Mouse (Mus musculus) right cerebral cortex, postnatal 25 days (tissue): Measurements from ENCODE around the gene Klhdc3.
A peak's percentile ranks its signal among the peaks of the same experiment; 100 is the strongest.

Experiments
- DNase-seq: peaks from one replicate; pipeline ENCODE4 v3.0.0; 2022

Gene Klhdc3

DNA sequence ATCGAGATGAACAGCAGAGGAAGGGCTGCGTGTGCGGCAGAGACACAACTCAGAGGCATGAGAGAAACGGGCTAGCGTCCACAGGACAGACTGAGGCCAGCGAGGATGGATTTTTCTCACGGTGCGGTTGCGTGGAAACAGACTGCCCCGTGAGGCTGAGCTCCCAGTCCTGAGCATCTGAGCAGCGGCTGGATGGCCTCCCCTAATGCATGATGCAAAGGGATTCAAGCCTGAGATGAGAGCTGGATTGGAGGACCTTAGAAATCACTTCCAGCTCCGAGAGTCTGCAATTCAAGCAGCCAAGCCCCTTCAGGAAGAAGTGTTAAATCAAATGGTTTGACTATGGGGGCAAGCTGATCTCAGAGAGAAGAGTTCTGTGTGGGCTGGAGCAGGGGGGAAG lies 20.8 kb upstream of the Klhdc3 start:
- no peak for DNase-seq

DNA sequence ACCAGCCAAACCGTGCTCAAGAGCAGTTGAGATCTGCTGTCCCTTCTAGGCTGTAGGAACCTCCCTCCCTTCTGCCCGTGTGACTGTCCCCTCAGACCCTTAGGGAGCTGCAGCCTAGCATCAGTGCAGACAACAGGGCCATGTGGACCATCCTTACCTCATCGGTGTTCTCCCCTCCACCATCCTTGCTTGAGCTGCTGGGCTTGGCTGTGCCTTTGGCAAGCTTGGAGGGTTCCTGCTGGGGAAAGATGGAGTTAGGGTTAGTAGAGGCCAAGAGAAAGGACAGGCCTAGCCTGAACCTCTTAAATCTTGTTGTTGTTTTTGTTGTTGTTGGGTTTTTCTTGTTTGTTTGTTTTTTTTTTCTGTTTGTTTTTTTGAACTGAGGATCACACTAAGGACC lies 19.2 kb upstream of the Klhdc3 start:
- DNase-seq, result no peak

DNA sequence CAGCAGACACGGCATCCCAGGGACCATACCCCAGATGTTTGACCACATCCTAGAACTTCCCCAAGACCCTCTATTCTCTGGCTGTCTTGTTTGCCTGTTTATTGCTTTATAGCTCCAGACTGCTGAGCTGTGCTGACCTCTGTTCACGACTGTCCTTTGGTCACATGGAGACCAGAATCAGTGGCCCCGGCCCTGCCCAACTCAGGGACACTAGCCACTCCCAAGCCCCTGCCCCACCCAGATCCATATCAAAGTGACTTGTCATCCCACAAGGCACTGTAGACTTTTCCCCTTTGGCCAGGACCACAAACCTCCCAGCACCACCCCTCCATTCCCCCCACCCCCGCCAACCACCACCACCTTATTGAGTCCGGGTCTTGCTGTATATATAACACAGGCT lies 18.5 kb upstream of the Klhdc3 start:
- no peak for DNase-seq

DNA sequence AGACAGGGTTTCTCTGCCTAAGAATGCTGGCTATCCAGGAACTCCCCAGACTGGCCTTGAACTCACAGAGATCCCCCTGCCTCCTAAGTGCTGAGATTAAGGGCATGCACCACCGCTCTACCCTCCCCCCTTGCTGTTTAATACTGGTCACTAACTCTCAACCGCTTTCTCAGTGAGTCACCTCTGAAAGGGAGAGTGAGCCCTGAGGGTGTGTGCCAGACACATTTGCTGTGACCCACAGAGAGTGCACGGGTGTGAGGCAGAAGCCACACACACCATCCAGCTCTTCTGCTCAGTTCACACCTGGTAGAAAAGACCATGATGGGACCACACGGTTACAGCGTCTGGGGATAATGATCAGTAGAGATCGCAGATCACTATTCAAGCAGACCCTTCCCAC lies 17.8 kb upstream of the Klhdc3 start:
- DNase-seq, result no peak

DNA sequence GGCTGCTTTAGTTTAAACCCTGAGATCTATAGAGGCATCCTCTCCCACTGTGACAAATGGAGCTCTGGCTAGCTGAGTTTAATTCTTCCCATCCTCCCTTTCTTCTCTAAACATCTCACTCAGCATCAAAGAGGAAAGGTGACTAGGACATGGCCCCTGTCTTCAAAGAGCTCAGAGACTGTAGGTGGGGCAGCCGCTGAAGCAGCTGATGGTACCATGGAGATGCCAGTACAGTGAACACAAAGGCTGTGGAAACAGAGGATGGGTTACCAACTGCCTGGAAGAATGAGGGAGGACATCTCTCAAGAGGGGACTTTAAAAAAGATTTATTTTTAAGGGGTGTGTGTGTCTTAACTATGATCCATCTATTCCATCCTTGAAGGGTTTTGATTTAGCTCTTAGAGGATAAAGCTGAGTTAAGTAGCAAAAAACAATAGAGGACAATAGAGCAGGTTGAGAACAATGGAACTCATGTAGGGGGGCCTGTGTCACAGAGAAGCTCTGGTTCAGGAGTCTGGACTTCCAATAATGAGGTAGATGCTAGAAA lies 13.9 kb upstream of the Klhdc3 start:
- no peak for DNase-seq

DNA sequence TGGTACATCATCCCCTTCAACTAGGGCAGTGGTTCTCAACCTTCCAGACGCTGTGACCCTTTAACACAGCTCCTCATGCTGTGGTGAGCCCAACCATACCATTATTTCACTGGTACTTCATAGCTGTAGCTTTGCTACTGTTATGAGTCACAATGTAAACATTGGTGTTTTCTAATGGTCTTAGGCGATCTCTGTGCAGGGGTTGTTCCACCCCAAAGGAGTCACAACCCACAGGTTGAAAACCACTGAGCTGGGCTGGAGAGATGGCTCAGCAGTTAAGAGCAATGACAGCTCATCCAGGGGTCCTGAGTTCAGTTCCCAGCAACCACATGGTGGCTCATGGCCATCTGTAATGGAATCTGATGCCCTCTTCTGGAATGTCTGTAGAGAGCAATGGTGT lies 10.7 kb upstream of the Klhdc3 start:
- DNase-seq, result no peak

DNA sequence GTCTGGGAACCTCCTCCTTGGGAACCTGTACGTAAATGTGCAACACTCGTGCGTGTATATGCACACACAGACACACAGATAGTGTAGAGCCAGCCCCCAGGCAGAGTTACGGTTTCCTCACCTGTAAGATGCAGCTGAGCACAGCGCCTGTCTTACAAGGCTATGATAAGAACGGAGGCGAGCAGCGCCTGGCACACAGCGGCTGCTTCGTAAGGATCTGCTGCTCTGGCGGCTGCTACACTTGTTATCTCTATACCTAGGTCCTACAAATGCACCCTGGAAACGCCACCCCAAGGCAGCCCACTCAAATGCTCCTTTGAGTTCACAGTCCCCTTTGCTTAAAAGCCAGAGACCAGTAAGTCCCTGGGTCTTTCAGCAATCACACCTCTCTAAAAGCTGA lies 10.0 kb upstream of the Klhdc3 start:
- no peak for DNase-seq

DNA sequence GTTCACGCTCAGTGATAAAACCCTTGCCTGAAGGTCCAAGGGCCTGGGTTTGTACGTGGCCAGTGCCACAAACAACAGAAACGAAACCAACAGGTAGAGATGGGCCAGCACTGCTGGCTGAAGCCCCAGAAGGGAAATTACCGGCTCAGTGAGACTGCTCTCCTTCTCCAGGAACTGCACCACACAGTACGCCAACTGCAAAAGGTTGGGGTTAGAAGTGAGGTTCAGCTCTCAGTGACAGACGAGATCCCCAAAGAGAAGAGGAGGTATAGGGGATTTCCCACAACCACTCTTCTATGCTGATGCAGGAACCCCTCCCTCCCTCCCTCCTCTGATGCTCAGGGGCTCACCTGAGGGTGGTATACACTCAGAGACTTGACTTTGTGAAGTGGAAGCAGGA lies 5.2 kb upstream of the Klhdc3 start:
- no peak for DNase-seq

DNA sequence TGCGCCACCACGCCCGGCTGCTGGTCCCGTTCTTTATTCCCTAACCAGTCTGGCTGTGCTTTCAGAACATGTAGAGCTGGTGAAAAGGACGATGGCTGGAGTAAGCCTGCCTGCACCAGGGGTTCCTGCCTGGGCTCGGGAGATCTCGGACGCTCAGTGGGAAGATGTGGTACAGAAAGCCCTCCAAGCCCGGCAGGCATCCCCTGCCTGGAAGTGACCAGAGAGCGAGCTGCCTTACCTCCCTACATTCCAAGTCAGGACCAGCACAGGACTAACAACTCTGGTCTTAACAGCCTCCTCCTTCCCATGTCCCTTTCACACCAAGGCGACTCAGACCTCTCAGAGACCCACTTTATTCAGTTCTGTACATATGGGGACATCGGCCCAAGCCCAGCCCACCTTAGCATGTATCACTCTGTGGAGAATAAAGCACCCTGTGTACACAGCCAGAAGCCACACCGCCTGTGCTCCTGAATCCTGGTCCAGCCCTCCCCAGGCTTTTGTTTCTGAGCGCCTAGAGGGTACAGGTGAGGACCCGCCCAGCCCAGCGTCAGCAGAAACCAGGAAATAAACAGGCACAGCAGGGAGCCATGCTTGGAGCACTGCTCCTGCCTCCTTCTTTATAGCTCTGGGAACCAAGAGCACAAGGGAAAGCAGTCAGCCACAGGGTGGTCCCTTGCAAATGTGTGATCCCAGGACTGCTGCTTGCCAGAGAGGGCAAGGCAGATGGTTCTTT lies 2.1 kb upstream of the Klhdc3 start:
- DNase-seq, result no peak

DNA sequence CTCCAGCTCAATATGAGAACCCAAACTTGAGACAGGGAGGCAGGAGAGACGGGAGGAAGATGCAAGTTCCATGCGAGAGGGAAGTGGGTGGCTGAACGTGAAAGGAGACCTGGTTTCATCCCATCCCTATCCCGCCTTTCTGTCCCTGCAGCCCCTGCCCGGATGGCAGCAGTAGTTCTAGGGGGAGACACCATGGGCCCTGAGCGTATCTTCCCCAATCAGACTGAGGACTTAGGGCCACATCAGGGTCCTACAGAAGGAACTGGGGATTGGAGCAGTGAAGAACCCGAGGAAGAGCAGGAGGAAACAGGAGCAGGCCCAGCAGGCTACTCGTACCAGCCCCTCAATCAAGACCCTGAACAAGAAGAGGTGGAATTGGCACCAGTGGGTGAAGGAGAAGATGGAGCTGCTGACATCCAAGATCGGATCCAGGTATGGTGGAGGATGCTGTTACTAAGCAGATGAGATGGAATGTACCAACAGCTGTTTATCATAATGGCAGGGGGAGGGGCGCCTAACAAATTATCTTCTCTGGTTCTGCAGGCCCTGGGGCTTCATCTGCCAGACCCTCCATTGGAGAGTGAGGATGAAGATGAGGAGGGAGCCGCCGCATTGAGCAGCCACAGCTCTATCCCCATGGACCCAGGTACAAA lies 878 bp upstream of the Klhdc3 start:
- no peak for DNase-seq

DNA sequence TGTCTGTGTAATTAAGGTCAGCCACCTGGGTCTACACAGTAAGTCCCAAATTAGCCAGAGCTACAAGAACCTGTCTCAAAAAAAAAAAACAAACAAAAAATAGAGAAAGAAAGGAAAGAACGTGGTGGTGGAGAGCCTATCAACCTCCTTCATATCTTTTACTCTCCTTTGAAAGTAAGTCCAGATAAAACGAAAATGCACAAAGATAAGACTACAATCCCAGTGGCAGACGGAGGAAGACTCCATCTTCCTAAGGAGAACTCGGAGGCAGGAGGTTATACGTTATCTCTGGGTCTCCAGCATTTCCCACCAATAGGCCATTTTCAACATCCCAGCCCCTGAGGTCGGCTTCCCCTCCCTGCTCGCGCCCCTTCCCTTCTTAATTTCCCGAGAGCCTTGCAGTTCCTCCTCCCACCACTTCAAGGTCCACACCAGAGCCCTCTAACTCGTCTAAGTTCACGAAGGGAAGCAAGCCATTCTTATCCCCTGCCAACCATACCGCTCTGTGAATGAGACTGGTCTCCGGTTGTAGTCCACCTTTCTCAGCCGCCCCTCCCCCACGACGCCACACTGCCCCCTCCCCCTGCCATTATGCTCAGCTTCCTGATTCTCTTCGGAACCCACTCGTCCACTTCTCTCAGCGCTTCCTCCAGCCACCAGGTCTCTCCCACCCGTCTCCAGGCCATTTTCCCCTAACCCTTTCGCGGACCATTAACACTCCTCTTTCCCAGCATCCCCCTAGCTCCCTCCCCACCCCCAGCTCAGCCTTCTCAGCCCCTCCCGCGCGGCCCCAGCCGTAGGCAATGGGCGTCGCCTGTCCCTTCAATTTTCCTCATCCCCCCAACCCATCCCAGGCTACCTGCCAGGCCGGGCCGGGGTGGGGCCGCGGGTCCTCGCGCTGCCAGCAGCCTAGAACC lies 613 bp downstream of the Klhdc3 start:
- DNase-seq, result no peak

DNA sequence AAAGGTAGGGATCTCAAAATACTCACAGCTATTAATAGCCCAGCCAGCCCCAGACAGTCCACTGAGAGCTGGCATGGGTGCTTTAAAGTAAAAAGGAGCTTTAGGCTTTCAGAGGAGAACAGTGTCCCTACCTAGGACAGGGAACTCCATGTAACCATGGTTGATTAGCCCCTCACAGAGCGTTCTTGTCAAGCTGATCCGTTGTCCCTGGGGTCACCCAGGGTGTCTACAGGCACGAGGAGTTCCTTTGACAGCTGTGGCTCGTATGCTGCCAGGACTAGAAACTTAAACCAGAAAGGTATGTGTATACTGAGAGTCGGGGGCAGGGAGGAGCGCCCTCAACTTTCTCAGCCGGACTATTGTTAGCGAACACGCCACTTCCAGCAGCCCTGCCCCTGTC lies 1.8 kb downstream of the Klhdc3 start:
- DNase-seq, result no peak

DNA sequence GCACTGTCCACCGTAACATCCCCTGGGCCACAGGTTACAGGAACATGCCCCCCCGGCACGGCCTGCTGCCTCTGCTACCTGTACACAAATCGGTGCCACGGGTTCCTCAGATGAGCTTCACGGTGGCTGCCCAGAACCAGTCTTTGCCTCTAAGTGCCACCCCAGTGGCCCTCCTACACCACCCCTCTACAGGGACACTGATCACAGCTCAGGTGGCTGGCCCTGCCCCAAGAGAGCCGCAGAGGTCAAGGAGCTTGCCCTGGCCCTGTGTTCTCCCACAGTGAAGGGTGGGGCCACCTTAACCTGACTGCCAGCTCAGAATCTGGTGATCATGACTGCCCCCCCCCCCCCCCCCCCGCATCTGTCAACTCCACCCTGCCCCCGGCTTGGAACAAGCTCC lies 2.3 kb downstream of the Klhdc3 start, which contains the start of gene Mea1:
Mea1 (plus strand) TSS at position 378 of the 400 bp plus-strand sequence.
- DNase-seq, result no peak

DNA sequence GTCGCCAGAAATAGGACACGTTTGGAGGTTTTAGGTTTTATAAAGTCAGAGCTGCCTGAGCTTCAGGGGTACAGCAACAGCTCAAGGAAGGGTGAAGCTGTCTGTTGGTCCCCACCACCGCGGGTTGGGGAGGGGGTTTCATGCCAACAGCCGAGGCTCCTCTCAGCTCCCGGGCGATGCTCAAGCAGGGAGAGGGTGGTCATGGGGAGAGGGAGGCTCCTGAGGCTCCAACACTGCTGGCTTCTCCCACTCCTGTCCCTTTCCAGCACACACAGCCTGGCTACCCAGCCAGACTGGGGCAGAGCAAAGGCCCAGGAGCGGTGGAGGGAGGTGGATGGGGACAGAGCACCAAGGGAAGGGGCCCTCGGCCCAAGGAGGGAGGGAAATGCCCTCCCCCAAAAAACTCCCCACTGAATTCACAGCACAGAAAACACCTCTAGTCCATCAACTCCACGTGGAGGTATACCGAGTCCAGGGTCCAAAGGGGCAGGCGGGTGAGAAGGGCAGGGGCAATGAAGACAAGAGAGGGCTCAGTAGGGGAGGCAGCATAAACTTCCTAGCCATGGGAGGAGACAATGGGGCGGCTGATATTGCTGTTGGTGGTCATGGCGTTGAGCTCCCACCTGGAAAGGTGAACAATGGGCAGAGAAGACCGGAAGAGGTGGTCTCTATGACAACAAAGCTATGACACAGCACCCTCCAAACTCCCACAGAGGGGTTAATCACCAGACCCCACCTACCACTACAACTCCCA lies 6.0 kb downstream of the Klhdc3 start:
- DNase-seq, result no peak

DNA sequence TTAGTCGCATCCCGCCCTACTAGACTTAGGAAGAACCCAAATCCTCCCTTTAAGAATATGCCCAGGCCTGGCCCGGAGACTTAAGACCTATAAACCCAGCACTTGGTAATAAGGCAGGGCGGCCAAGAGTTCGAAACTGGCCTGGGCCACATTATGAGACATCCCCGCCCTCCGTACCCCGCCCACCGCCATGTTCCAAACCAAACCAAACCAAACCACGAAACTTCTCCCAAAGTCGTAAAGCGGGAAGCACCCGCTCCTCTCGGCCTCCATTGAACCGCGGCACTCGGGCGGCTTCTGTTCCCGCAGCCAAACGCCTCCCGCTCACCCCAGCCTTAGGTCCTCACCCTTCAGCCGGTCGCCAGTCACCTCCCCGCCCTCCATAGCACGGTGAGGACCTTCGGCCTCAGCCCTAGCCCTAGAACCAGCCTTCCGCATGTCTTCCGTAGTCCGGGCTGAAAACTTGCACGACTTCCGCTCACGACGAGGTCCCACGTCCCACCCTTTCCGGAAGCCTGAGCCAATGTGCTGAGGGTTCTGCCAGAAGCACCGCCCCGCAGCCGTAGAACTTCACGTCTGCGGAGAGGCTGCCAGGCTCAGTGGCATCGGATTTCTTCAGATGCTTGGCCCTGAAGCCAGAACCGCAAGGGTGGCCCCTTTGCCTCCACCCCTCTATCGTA lies 6.7 kb downstream of the Klhdc3 start, which contains the start of gene Rrp36:
Rrp36 (minus strand) TSS at position 503 of the 680 bp plus-strand sequence.
- DNase-seq, result peak; percentile 91

DNA sequence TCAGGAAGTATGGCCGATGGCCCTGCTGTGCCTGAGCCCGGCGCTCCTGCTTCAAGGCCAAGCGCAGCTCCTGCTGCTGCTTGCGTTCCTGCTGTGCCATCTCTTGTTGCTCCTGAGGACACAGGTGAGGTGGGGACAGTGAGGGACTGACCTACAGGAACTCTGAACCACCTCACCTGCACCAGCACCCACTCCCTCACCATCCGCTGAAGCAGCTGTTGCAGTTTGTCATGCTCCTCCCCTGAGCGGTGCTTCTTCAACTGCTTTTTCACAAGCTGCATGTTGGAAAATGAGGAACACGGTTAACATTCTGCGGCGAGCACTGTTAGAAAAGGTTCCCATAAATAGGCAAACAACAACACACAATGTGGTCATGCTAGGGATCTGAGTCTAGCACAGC lies 10.8 kb downstream of the Klhdc3 start:
- DNase-seq, result no peak

DNA sequence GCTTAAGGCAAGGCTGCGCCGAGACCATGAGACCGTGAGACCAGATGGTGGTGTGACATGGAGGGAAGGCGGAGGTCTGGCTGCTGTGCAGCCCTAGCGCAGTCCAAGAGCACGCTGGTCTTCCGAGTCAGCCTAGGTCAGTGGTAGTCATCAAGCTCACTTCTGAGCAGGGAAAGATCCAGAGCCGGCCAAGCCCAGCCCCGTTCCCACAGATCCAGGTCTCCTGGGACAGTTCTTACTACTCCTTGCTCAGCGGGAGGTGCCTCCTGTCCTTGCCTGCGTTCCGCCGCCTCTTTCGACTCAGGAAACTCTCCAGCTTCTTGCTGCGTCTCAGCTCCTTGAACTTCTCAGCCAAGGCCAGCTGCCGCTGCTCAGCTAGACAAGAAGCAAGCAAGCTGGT lies 13.0 kb downstream of the Klhdc3 start:
- DNase-seq, result no peak

DNA sequence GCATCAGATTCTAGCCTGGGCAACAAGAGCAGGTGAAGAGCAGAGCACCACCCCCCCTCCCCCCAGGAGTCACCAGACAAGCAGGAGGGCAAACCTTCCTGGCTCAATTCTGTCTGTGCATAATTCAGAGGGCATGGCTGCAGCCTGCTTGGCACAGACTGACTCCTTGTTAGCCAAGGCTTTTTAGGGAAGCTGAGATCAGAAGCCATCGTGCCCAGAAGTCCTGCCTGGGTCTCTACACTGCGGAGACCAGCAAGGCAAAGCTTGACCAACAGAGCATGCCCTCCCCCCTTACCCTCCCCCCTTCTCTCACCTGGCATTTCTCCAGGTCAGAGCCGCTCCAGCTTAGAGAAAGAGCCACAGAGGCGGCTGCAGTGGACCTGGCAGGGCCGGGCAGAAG lies 18.0 kb downstream of the Klhdc3 start:
- no peak for DNase-seq

DNA sequence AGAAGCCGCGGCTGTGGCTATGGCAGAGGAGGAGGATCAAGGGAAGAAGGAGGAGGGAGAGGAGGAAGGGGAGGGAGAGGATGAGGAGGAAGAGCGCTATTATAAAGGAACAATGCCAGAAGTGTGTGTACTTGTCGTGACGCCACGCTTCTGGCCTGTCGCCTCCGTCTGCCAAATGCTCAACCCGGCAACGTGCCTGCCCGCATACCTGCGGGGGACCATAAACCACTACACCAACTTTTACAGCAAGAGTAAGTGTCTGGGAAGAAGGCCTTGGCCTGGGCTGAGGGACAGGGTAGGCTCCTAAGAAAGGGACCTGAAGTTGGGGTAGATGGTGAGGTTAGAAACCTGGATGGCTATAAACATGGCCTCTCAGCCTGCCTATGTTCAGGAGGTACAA lies 18.7 kb downstream of the Klhdc3 start:
- DNase-seq, result no peak

DNA sequence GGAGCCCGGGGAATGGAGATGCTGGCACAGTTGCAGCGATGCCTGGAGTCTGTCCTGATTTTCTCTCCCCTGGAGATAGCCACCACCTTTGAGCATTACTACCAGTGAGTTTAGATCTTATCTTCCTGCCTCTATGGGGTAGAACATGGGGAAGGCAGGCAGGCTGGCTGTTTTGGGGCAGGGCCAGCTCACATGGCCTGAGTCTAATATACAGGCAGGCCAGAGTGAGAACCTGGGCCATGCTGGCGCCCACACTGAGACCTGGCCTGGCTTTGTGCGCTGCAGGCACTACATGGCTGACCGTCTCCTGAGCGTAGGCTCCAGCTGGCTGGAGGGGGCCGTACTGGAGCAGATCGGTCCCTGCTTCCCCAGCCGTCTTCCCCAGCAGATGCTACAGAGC lies 19.4 kb downstream of the Klhdc3 start:
- no peak for DNase-seq

DNA sequence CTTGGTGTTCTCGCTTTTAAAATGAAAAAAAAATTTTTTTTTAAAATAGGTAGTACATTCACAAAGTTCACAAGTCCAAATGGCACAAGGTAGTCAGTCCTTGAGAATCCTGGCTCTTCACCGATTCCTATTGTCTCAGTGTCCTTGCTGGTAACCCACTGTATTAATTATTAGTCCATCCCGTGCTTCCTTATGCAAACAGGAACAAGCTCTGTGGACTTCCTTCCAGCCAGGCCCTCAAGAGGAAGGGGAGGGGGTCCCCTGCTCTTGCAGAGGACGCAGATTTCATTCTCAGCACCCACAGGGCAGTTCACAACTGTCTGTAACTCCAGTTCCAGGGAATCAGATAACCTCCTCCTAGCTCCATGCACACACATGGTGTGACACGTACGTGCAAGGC lies 24.7 kb downstream of the Klhdc3 start:
- DNase-seq, result no peak
